In genomic region chr2:13523540-13524456, GRCm38 (mm10) we compare ENCODE assay signal across 8 mouse cellular contexts. TPM values are rescaled to one million over a fixed set of nuclear protein-coding genes. Genes with fewer than 3 reads are reported as not detected.
DNase-seq lines count a peak whose midpoint lies in the region; ATAC-seq and TF ChIP-seq lines count a peak whose summit lies in the region.

No protein-coding gene starts in this region.

- H3K9me3 ChIP-seq in erythroblast, embryonic 14.5 days (ENCODE audit: control insufficient read depth, low read length): no peaks in the 10 kb centered on the region
- H3K9me3 ChIP-seq in liver, postnatal 0 days (ENCODE audit: low read length): no peaks in the 10 kb centered on the region

- peaks cover 3% of the 10 kb centered on the region; the same call in 1 of the 2 replicates for H3K36me3 ChIP-seq in erythroblast, embryonic 14.5 days (ENCODE audit: control insufficient read depth)
- H3K36me3 ChIP-seq in liver, postnatal 0 days (replicated peaks; ENCODE audit: insufficient read depth, low read length): peaks cover 3% of the 10 kb centered on the region; the same call in 1 of the 2 replicates

- peak overlapping the region; percentile 31 for H3K4me2 ChIP-seq in liver, postnatal 0 days (ENCODE audit: low read depth, low read length)

- peak; percentile 88 for ATAC-seq in liver, postnatal 0 days

- no peaks in the 10 kb centered on the region for H3K27me3 ChIP-seq in erythroblast, embryonic 14.5 days (ENCODE audit: control insufficient read depth)
- no peaks in the 10 kb centered on the region for H3K27me3 ChIP-seq in liver, postnatal 0 days (ENCODE audit: insufficient read depth, low read length)
- no peaks in the 10 kb centered on the region for H3K27me3 ChIP-seq in cerebellum, adult 2 months (ENCODE audit: control insufficient read depth, insufficient read depth, low read length)

- peak overlapping the region; percentile 30 for H3K4me3 ChIP-seq in erythroblast, embryonic 14.5 days (replicated peaks)
- H3K4me3 ChIP-seq in liver, postnatal 0 days (ENCODE audit: low read depth, low read length): no peak overlapping the region
- no peak overlapping the region for H3K4me3 ChIP-seq in cerebellum, adult 2 months (replicated peaks; ENCODE audit: insufficient read depth, low read depth, low read length)

- 39% methylated on average over 8 of the region's 8 CpGs for WGBS in liver, postnatal 0 days (ENCODE audit: insufficient replicate concordance)
- WGBS in cerebellum, adult 2 months: 71% methylated on average over 8 of the region's 8 CpGs

- peaks cover 39% of the 10 kb centered on the region for H3K4me1 ChIP-seq in erythroblast, embryonic 14.5 days (ENCODE audit: control insufficient read depth)
- H3K4me1 ChIP-seq in liver, postnatal 0 days (ENCODE audit: insufficient read depth): peaks cover 16% of the 10 kb centered on the region
- H3K4me1 ChIP-seq in cerebellum, adult 2 months (ENCODE audit: control insufficient read depth, insufficient read depth, low read length): peaks cover 3% of the 10 kb centered on the region; the same call in 1 of the 2 replicates

- peak; percentile 58 for DNase-seq in layer of hippocampus, adult 11-12 months (ENCODE audit: low spot score)
- no peak for DNase-seq in layer of hippocampus, postnatal 10 days (ENCODE audit: low spot score in 2 of 2)
- DNase-seq in kidney, postnatal 25 days: peak; percentile 50 to 71
- DNase-seq in liver, postnatal 0 days: peak; percentile 19
- no peak for DNase-seq in cerebellum, adult 9-11 months
- no peak for DNase-seq in urinary bladder, postnatal 25 days (ENCODE audit: low spot score)
- DNase-seq in cerebellum, adult 2 months: no peak

- TF ChIP-seq CTCF in liver, postnatal 0 days (IDR thresholded peaks at IDR 0.05; ENCODE audit: low read depth): no peak
- no peak for TF ChIP-seq CTCF in cerebellum, adult 2 months (IDR thresholded peaks at IDR 0.05; ENCODE audit: borderline replicate concordance, insufficient read depth, low read depth, low read length)

- no peak overlapping the region for H3K9ac ChIP-seq in liver, postnatal 0 days (replicated peaks)

- TF ChIP-seq POLR2A in cerebellum, adult 2 months (IDR thresholded peaks at IDR 0.05; ENCODE audit: borderline replicate concordance, insufficient read depth, low read length): no peak

- peak overlapping the region; percentile 60 for H3K27ac ChIP-seq in liver, postnatal 0 days (ENCODE audit: low read depth)
- H3K27ac ChIP-seq in cerebellum, adult 2 months (ENCODE audit: insufficient read depth, low read length): no peak overlapping the region

- no peak for TF ChIP-seq EP300 in liver, postnatal 0 days (IDR thresholded peaks at IDR 0.05; ENCODE audit: low read depth)

RNA-seq across cellular contexts. Expression of gene Trdmt1, which starts 20.7 kb away (rescaled TPM):
- total RNA-seq in layer of hippocampus, postnatal 10 days (2021): 1 to 10 TPM; 6.9 to 7.2 TPM
- polyA plus RNA-seq in erythroblast, embryonic 14.5 days (2012): 0.05 and 0.15 TPM in 2 replicates
- 4.1 and 4.4 TPM in 2 replicates for polyA plus RNA-seq in liver, postnatal 0 days (2015; fragmentation: Nextera tagmentation; extraction: Ambion mirVana)
- 5.2 and 6.6 TPM in 2 replicates for polyA plus RNA-seq in cerebellum, adult 2 months (2012; rRNA removed)

RNA-seq across cellular contexts. Expression of gene Cubn, which starts 32.2 kb away (rescaled TPM):
- total RNA-seq in layer of hippocampus, postnatal 10 days (2021): under 1 TPM; 0.33 to 0.34 TPM
- not detected in 2 replicates for polyA plus RNA-seq in erythroblast, embryonic 14.5 days (2012)
- not detected in 2 replicates for polyA plus RNA-seq in liver, postnatal 0 days (2015; fragmentation: Nextera tagmentation; extraction: Ambion mirVana)
- 0.23 and 0.24 TPM in 2 replicates for polyA plus RNA-seq in cerebellum, adult 2 months (2012; rRNA removed)

RNA-seq across cellular contexts. Expression of gene Vim, which starts 49.9 kb away (rescaled TPM):
- 100 to 1,000 TPM; 132 to 142 TPM for total RNA-seq in layer of hippocampus, postnatal 10 days (2021)
- 3.2 and 3.5 TPM in 2 replicates for polyA plus RNA-seq in erythroblast, embryonic 14.5 days (2012)
- polyA plus RNA-seq in liver, postnatal 0 days (2015; fragmentation: Nextera tagmentation; extraction: Ambion mirVana): 97.4 and 105 TPM in 2 replicates
- polyA plus RNA-seq in cerebellum, adult 2 months (2012; rRNA removed): 227 and 287 TPM in 2 replicates

Comparison
In these comparisons a context has a peak if more than half of its experiments do, and no peak if none do; other contexts are left out.
1. DNase-seq: peak in layer of hippocampus, adult 11-12 months (single experiment), kidney, postnatal 25 days (2 of 2) and liver, postnatal 0 days (single experiment); none in layer of hippocampus, postnatal 10 days (0 of 2), cerebellum, adult 9-11 months (single experiment), urinary bladder, postnatal 25 days (single experiment) and cerebellum, adult 2 months (0 of 2).
2. RNA of gene Vim, which starts 49.9 kb away (polyA plus RNA-seq): 227 to 287 TPM in cerebellum, adult 2 months and 97.4 to 105 TPM in liver, postnatal 0 days; 3.2 to 3.5 TPM in erythroblast, embryonic 14.5 days; every median in the first group is over 10 times any median in the second.